Mouse (Mus musculus): ENCODE data around the gene Zfhx3.

Zfhx3 gene

GRCm38 (mm10) chr8:108819826-108820225 is 877.4 kb downstream of the Zfhx3 start:
- DNase-seq, result no peak

DNA sequence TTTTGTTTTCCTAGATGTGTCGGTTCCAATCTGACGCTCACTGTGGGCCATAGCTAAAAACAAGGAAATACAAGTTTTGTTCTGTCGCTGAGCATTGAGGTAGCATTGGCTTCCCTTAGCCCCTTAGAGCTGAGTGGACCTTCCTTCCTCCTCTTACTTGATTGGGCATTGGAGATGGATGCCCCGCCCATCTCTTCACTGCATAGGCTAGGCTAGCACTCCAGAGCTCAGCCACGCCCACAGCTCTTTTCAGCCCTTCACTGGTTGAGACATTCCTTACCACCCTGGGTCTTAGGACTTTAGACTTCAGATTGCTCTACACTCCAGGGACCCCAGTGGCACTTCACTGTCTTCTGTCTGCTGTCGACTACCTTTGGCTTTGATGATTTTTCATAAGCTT is 878.2 kb downstream of the Zfhx3 start:
- no peak for DNase-seq

DNA sequence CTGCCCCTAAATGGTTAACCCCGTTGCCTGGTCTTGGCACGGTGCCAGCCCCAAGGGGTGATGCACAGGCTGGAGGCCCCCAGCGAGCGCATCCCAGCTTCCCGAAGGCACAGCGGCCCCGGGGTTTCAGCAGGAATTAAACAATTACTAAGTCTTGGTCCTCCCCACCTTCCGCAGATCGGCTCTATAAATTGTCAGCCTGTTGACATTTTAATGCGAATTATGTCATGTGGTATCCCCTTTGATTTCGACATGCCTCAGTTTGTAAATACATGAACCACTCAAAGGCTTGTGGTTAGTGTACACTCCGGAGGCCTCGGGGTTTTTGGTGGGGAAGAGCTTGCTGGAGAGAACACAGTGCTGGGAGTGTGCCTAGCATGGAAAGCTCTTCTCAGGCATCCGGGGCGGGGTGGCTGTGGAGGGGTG is 880.4 kb downstream of the Zfhx3 start:
- DNase-seq, result no peak

GRCm38 (mm10) chr8:108824049-108824448 is 881.6 kb downstream of the Zfhx3 start:
- no peak for DNase-seq

GRCm38 (mm10) chr8:108826414-108826813 is 884.0 kb downstream of the Zfhx3 start:
- no peak for DNase-seq

DNA sequence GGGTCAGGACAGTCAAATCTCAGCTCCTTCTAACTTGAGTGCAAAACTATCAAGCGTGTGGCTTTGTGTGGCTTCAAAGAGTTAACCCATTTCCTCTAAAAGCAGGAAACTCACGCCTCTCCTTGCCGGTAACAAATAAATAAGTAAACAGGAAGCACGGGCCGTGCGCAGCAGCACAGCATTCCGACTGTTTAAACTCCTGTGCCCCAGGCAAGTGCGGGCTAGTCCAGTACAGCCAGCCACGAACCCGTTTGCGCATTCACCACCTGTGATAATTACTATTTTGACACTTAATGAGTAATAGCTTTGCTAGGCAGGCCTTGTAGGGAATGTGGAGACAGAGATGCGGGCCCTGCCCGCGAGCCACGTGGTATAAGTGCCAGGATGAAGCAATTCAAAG is 885.0 kb downstream of the Zfhx3 start:
- DNase-seq, result no peak

- DNase-seq, result peak; percentile 9
Measured at GRCm38 (mm10) chr8:108829305-108829717, 886.9 kb downstream of the Zfhx3 start.

DNA sequence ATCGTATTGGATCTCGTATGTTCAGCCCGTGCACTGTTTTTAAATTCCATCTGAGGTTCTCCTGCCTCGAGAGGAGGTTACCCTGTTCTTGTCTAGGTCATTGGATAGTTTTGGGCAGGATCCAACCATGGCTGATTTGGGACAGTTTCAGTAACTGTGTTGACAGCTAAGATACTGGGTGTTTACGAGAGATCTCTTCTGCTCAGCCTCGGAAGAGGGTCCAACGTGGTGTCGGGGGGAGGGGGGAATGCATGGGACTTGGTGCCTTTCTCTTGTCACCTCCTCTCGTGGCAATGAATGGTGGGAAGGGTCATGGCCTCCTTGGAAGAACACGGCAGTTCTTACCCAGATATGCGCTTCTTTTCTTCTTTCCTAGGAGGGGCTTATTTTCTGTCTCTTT is 892.7 kb downstream of the Zfhx3 start:
- no peak for DNase-seq

DNA sequence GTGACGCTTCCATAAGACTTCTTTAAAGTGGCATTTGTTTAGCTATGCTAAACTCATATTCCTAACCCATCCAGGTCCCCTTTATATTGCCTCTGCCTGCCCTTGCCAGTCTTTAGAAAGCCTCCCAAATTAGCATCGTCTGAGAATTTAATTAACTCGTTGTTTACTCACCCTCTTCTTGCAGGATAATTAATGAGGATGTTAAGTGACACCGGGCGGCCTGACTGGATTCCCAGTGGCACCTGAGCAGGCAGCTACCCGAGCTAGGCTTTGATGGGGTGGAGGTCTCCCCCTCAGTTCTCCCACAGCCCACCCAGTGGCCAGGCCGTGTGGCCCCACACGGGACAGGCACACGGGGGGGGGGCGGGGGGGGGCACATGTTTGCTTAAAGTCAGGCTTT is 895.3 kb downstream of the Zfhx3 start:
- no peak for DNase-seq

DNA sequence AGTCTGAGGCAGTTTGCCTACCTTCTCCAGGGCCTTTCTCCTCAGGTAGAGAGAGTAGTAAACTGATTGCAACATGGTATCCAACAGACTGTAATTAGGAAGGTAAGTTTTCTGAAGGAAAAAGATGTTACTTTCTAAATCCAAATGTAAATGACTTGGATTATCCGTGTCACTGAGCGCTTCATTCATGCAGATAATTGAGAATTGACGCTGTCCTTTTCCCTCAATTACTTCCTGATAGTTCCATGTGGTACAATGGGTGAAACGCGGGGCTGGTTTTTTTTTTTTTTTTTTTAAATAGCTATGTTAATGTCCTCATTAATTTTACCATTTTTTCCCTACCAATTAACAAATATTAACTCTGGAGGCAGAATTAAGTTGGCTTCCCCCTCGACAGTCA is 896.3 kb downstream of the Zfhx3 start:
- no peak for DNase-seq

DNA sequence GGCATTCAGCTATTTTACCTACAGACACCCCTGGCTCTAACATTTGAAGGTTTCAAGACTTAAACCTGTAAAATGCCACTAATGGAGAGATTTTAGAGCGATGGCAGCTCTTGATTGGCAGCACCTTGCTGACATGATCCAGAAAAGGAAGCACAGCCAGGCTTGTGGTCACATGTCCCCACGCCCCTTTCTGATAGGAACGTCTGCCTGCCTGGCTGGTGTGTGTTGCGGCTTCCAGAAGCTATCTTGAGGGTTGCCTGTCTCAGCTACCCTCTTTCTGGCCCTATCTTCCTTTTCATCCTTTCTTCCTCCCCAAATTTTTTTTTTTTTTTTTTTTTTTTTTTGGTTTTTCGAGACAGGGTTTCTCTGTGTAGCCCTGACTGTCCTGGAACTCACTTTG is 899.9 kb downstream of the Zfhx3 start:
- DNase-seq, result no peak

GRCm38 (mm10) chr8:108846174-108846573 is 903.7 kb downstream of the Zfhx3 start:
- DNase-seq, result no peak

DNA sequence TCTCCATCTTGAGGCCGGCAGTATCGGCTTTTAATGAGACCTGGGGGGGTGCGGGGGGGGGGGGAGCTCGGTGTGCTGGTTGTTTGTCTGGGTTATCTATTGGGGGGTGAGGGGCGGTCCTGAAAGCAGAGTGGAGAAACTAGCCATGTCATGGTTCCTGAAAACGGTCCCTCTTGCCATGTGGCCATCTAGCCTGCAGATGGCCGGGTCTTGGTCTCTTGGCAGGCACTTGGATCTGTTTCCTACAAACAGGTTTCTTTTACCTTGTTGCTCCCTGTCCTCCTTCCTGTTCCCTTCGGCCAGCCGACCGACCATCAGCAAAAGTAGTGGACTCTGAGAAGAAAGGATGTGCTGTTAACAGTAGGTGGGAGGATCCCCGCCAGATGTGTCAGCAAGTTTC is 904.4 kb downstream of the Zfhx3 start:
- no peak for DNase-seq

- no peak for DNase-seq
Measured at GRCm38 (mm10) chr8:108847356-108847755, 904.9 kb downstream of the Zfhx3 start.

- DNase-seq, result no peak
Measured at GRCm38 (mm10) chr8:108848484-108848883, 906.0 kb downstream of the Zfhx3 start.

GRCm38 (mm10) chr8:108853028-108853427 is 910.6 kb downstream of the Zfhx3 start:
- DNase-seq, result no peak

DNA sequence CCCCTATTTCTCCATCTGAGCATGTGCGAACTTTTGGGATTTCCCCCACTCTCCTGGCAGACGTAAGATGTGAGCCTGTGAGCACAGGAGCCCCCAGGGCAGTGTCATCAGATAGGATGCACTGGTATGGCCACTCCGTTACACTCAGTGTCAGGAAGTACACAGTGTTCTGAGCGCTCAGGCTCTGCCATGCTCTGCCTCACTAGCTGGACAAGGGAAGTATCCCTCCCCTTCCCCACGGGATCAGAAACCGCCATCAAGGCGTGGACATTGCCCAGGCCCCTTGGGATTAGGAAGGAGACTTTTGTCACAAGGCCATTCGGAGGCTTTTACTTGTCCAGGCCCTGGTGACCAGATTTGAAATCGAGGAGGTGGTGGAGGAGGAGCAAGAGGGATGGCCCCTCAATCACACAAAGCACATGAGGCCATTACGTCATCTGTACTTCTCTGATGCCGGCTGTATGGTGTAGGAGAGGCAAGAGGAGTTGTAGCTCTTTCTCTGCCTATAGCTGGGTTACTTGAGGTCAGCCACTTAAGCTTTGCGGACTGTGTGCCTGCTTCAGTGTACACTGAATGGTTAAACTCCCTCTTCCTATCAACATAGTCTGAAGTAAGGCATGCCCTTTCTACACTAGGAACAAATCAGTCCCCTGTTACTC is 912.1 kb downstream of the Zfhx3 start:
- no peak for DNase-seq

- no peak for DNase-seq
Measured at GRCm38 (mm10) chr8:108859001-108859400, 916.6 kb downstream of the Zfhx3 start.

- no peak for DNase-seq
Measured at GRCm38 (mm10) chr8:108859983-108860382, 917.5 kb downstream of the Zfhx3 start.

GRCm38 (mm10) chr8:108863440-108863839 is 921.0 kb downstream of the Zfhx3 start:
- DNase-seq, result no peak

- DNase-seq, result no peak
Measured at GRCm38 (mm10) chr8:108866430-108866829, 924.0 kb downstream of the Zfhx3 start.

- no peak for DNase-seq
Measured at GRCm38 (mm10) chr8:108867482-108868258, 925.2 kb downstream of the Zfhx3 start.

- no peak for DNase-seq
Measured at GRCm38 (mm10) chr8:108868259-108869090, 926.0 kb downstream of the Zfhx3 start.

GRCm38 (mm10) chr8:108869420-108869819 is 927.0 kb downstream of the Zfhx3 start:
- no peak for DNase-seq
